Mouse (Mus musculus) erythroblast, embryonic 14.5 days (primary cell): ENCODE results near the gene Scnn1b. TPM values are rescaled to one million over a fixed set of nuclear protein-coding genes. Genes with fewer than 3 reads are reported as not detected.

Source experiments
- H3K27me3 ChIP-seq: 2 replicates; pipeline ENCODE4 v1.6.1; 2012; ENCODE audit warnings: inconsistent platforms; ENCODE audit not compliant: control insufficient read depth
- H3K36me3 ChIP-seq: 2 replicates; pipeline ENCODE4 v1.6.1; 2012; ENCODE audit warnings: mild to moderate bottlenecking, inconsistent platforms; ENCODE audit not compliant: control insufficient read depth
- H3K4me1 ChIP-seq: 2 replicates; pipeline ENCODE4 v1.6.1; 2012; ENCODE audit warnings: inconsistent platforms; ENCODE audit not compliant: control insufficient read depth
- H3K4me3 ChIP-seq: replicated peaks from 2 replicates; pipeline ENCODE3; 2012; ENCODE audit warnings: moderate library complexity, mild to moderate bottlenecking, inconsistent platforms
- H3K9me3 ChIP-seq: 2 replicates; pipeline ENCODE4 v1.6.1; 2012; ENCODE audit warnings: low read length, inconsistent platforms, mixed read lengths; ENCODE audit not compliant: control insufficient read depth
- GATA1 ChIP-seq: IDR thresholded peaks from 2 replicates; pipeline ENCODE4 v1.6.1; 2012; ENCODE audit warnings: low read length, inconsistent platforms, mixed read lengths
- TAL1 ChIP-seq: IDR thresholded peaks from 3 replicates; pipeline ENCODE4 v1.6.1; 2012; ENCODE audit warnings: low read length, inconsistent platforms, mixed read lengths
- polyA plus RNA-seq: library from polyadenylated mRNA; stranded (reverse); fragments of >175 nt; gene quantifications from 2 replicates; pipeline ENCODE4 v1.2.3, GENCODE M21; 2012

Gene Scnn1b
- polyA plus RNA-seq, 1 experiment: not detected

GRCm38 (mm10) chr7:121934346-121934745 lies 69.5 kb downstream of the Scnn1b start:
- TF ChIP-seq TAL1 (no peak), GATA1 (no peak)
- H3K4me3 ChIP-seq: no peak overlapping the region
- H3K36me3 ChIP-seq: peaks cover 58% of the 10 kb centered on the region
- H3K9me3 ChIP-seq: no peaks in the 10 kb centered on the region
- H3K27me3 ChIP-seq: no peaks in the 10 kb centered on the region
- H3K4me1 ChIP-seq: no peaks in the 10 kb centered on the region

- no peaks in the 10 kb centered on the region for H3K27me3 ChIP-seq
- H3K4me1 ChIP-seq: peaks cover 7% of the 10 kb centered on the region
- no peaks in the 10 kb centered on the region for H3K9me3 ChIP-seq
- TF ChIP-seq GATA1 (no peak), TAL1 (no peak)
- H3K36me3 ChIP-seq: peaks cover 53% of the 10 kb centered on the region
- H3K4me3 ChIP-seq: no peak overlapping the region
Measured at GRCm38 (mm10) chr7:121935906-121936794, 71.3 kb downstream of the Scnn1b start.

- Histone ChIP-seq H3K4me1 (peaks cover 7% of the 10 kb centered on the region), H3K36me3 (peaks cover 58% of the 10 kb centered on the region), H3K27me3 (no peaks in the 10 kb centered on the region), H3K9me3 (no peaks in the 10 kb centered on the region), H3K4me3 (no peak overlapping the region)
- no peak for TF ChIP-seq GATA1
- TF ChIP-seq TAL1: no peak
Measured at GRCm38 (mm10) chr7:121936861-121937630, 72.2 kb downstream of the Scnn1b start.

- TF ChIP-seq GATA1 (no peak), TAL1 (no peak)
- Histone ChIP-seq H3K4me1 (peaks cover 7% of the 10 kb centered on the region), H3K36me3 (peaks cover 60% of the 10 kb centered on the region), H3K4me3 (no peak overlapping the region), H3K9me3 (no peaks in the 10 kb centered on the region), H3K27me3 (no peaks in the 10 kb centered on the region)
Measured at GRCm38 (mm10) chr7:121938124-121938891, 73.5 kb downstream of the Scnn1b start.

DNA sequence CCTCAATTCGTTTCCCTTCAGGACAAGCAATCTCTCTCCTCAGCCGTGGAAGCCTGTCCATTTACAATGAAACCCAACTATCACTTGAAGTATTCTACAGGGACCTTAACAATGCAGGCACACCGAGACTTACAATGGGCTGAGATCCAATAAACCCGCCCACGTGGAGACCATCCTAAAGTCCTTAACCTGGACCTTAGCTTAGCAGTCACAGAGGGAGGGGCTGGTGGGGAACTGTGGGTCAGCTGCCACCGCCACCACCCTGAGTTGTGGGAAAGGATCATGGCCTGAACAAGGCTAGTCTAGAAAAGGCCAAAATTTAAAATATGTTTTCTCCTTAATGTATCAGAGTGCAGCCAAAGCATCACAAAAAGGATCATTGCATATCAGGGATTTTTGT lies 74.4 kb downstream of the Scnn1b start:
- Histone ChIP-seq H3K36me3 (peaks cover 65% of the 10 kb centered on the region), H3K4me3 (no peak overlapping the region), H3K9me3 (no peaks in the 10 kb centered on the region), H3K27me3 (no peaks in the 10 kb centered on the region), H3K4me1 (peaks cover 7% of the 10 kb centered on the region)
- no peak for TF ChIP-seq GATA1
- no peak for TF ChIP-seq TAL1

DNA sequence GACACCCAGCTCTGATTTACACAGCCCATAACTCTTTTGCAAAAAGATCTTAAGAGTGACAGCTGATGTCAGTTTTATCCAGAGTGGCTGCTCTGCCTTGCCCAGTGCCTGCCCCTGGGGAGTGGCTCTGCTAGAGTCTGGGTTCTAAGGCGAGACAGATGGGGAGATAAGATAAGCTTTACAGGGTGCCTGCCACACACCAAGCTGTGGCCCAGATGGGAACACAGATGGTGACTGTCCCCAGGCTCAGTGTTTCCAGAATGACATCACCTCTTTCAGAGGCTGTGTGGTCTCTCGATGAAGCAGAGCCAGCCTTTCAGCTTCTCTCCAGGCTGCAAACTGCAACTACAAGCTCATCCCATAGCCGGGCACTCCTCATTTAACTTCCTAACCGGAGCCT lies 74.9 kb downstream of the Scnn1b start:
- no peak overlapping the region for H3K4me3 ChIP-seq
- H3K36me3 ChIP-seq: peaks cover 63% of the 10 kb centered on the region
- no peaks in the 10 kb centered on the region for H3K9me3 ChIP-seq
- H3K27me3 ChIP-seq: no peaks in the 10 kb centered on the region
- peaks cover 7% of the 10 kb centered on the region for H3K4me1 ChIP-seq
- TF ChIP-seq TAL1 (no peak), GATA1 (no peak; the same call in 1 of the 2 replicates)

- Histone ChIP-seq H3K4me3 (no peak overlapping the region), H3K4me1 (peaks cover 7% of the 10 kb centered on the region), H3K36me3 (peaks cover 51% of the 10 kb centered on the region), H3K27me3 (no peaks in the 10 kb centered on the region), H3K9me3 (no peaks in the 10 kb centered on the region)
- TF ChIP-seq GATA1 (no peak), TAL1 (no peak)
Measured at GRCm38 (mm10) chr7:121941016-121941415, 76.2 kb downstream of the Scnn1b start.

DNA sequence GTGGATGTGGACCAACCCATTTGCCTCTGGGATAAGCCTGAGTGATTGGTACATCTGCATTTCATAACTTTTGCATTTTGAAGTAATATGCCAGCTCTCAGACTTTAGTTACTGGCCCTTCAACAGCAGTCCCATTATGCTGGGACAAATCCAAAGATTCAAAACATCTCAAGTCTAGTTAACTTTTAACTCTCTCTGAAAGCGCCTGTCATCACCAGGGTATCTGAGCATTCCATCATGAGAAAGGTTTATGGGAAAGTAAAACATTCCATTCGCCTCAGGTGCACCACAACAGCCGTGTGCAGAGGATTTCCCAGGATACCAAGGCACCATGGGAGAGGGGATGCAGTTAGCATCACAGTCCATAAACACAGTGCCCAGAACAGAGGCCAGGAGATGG lies 76.8 kb downstream of the Scnn1b start:
- no peaks in the 10 kb centered on the region for H3K27me3 ChIP-seq
- peaks cover 7% of the 10 kb centered on the region for H3K4me1 ChIP-seq
- TF ChIP-seq TAL1 (no peak), GATA1 (no peak)
- H3K36me3 ChIP-seq: peaks cover 47% of the 10 kb centered on the region
- no peak overlapping the region for H3K4me3 ChIP-seq
- no peaks in the 10 kb centered on the region for H3K9me3 ChIP-seq
